Comparison of ENCODE assay signal across 13 mouse cellular contexts in the genomic region with DNA sequence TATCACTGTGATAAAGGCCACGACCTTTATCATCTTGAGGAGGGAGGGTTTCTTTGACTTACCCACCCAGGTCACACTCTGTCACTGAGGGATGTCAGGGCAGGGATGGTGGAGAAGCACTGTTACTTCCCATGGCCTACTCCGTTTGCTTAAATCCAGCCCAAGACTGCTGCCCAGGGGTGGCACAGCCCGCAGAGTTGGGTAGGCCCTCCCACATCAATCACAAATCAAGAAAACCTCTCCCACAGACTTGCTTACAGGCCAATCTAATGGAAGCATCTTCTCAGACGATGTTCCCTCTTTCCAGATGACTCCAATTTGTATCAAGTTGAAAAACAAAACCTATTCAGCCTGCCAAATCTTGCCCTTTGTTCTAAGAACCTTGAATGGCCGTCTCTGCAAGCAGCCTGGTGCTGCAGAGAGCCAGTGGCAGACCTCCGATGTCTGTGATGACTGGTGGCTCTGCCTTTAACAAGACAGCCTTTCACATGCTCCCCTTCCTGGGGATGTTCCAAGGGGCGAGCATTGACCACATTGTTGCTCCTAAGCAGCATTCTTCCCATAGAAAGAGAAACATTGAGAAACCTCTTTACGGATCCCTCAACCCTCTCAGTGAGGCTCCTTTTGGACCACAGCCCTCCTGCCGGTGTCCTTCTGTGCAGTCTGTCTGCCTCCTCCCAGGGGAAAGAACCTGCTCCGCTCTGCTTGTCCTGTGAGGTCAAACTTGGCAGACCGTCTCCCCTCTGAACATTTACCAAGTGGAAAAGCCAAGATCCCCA. TPM values are rescaled to one million over a fixed set of nuclear protein-coding genes. Genes with fewer than 3 reads are reported as not detected.
DNase-seq lines count a peak whose midpoint lies in the region; ATAC-seq lines count a peak whose summit lies in the region.
"Had no signal": no experiment of that assay in that cellular context is flagged by ENCODE, and none has a peak within 500 bp of the region (broad histone marks: within the 10 kb centered on the region; RNA-seq: fewer than 3 reads in every experiment).

No protein-coding gene starts in this region.

- no peaks in the 10 kb centered on the region for H3K27me3 ChIP-seq in hindbrain, embryonic 15.5 days
- H3K27me3 ChIP-seq in liver, embryonic 11.5 days (replicated peaks; ENCODE audit: control insufficient read depth, insufficient read depth, low read length): no peaks in the 10 kb centered on the region
- H3K27me3 ChIP-seq: liver, embryonic 13.5 days; stomach, embryonic 15.5 days had no signal

- no peaks in the 10 kb centered on the region for H3K4me1 ChIP-seq in hindbrain, embryonic 15.5 days (replicated peaks)
- H3K4me1 ChIP-seq in liver, embryonic 11.5 days (replicated peaks; ENCODE audit: control insufficient read depth, insufficient read depth, low read length): no peaks in the 10 kb centered on the region
- H3K4me1 ChIP-seq: liver, embryonic 13.5 days; stomach, embryonic 15.5 days had no signal

- no peak overlapping the region for H3K9ac ChIP-seq in hindbrain, embryonic 15.5 days
- H3K9ac ChIP-seq in liver, embryonic 11.5 days (ENCODE audit: low read depth, low read length): no peak overlapping the region
- H3K9ac ChIP-seq: liver, embryonic 13.5 days; stomach, embryonic 15.5 days had no signal

- H3K9me3 ChIP-seq in hindbrain, embryonic 15.5 days: no peaks in the 10 kb centered on the region
- H3K9me3 ChIP-seq in liver, embryonic 11.5 days (ENCODE audit: control insufficient read depth, low read length): no peaks in the 10 kb centered on the region
- H3K9me3 ChIP-seq: liver, embryonic 13.5 days; stomach, embryonic 15.5 days had no signal

- H3K27ac ChIP-seq in hindbrain, embryonic 15.5 days (replicated peaks): no peak overlapping the region
- no peak overlapping the region for H3K27ac ChIP-seq in liver, embryonic 11.5 days (ENCODE audit: low read depth, low read length)
- H3K27ac ChIP-seq: layer of hippocampus, adult 2 months; liver, embryonic 13.5 days; stomach, embryonic 15.5 days had no signal

- ATAC-seq in hindbrain, embryonic 15.5 days (ENCODE audit: low FRiP score, low read depth): peak; percentile 81
- ATAC-seq in liver, embryonic 11.5 days (replicated peaks; ENCODE audit: low FRiP score): no peak
- ATAC-seq: CD4-positive, CD25-positive, alpha-beta regulatory T cell, adult 4 months had no signal

- 26% methylated on average over 11 of the region's 11 CpGs for WGBS in hindbrain, embryonic 15.5 days
- WGBS in liver, embryonic 11.5 days: 70% methylated on average over 11 of the region's 11 CpGs

- H3K4me2 ChIP-seq in hindbrain, embryonic 15.5 days: no peak overlapping the region
- H3K4me2 ChIP-seq in liver, embryonic 11.5 days: no peak overlapping the region
- H3K4me2 ChIP-seq: liver, embryonic 13.5 days; stomach, embryonic 15.5 days had no signal

- H3K4me3 ChIP-seq in hindbrain, embryonic 15.5 days: no peak overlapping the region
- no peak overlapping the region for H3K4me3 ChIP-seq in liver, embryonic 11.5 days (ENCODE audit: low read depth, low read length)
- H3K4me3 ChIP-seq: layer of hippocampus, adult 2 months; liver, embryonic 13.5 days; stomach, embryonic 15.5 days had no signal

- peak; percentile 60 for DNase-seq in gastrocnemius, adult 18-20 months (ENCODE audit: low spot score)
- no peak for DNase-seq in gastrocnemius, postnatal 10 days
- peak; percentile 74 for DNase-seq in Muller cell, postnatal 12 days (ENCODE audit: inconsistent ontology term)
- DNase-seq in cerebellum, postnatal 10 days: peak; percentile 71 to 73
- DNase-seq in liver, embryonic 11.5 days (ENCODE audit: low spot score): no peak
- no peak for DNase-seq in ovary, adult 18-20 months (ENCODE audit: low spot score)
- no peak for DNase-seq in urinary bladder, postnatal 25 days (ENCODE audit: low spot score)
- DNase-seq: liver, embryonic 13.5 days had no signal

- no peaks in the 10 kb centered on the region for H3K36me3 ChIP-seq in hindbrain, embryonic 15.5 days
- no peaks in the 10 kb centered on the region for H3K36me3 ChIP-seq in liver, embryonic 11.5 days (ENCODE audit: control insufficient read depth, insufficient read depth, low read length)
- H3K36me3 ChIP-seq: liver, embryonic 13.5 days; stomach, embryonic 15.5 days had no signal

RNA-seq across cellular contexts. Expression of gene Slc10a6, which starts 25.9 kb away (rescaled TPM):
- 1 to 10 TPM; 1.1 to 3.7 TPM for total RNA-seq in gastrocnemius, adult 18-20 months (2021)
- 1 to 10 TPM in 1 of 2 experiments, under 1 TPM in 1; 0.25 to 1.4 TPM for total RNA-seq in gastrocnemius, postnatal 10 days (2021)
- polyA plus RNA-seq in hindbrain, embryonic 15.5 days (2015; fragmentation: Nextera tagmentation; extraction: Ambion mirVana): 0.36 and 0.41 TPM in 2 replicates
- 0.15 TPM in 1 of 2 replicates, not detected in the other for polyA plus RNA-seq in liver, embryonic 11.5 days (2014; fragmentation: Nextera tagmentation; extraction: Ambion mirVana)
- total RNA-seq: megakaryocyte-erythroid progenitor cell, adult 5-6 weeks had no signal
- polyA plus RNA-seq: CD4-positive, CD25-positive, alpha-beta regulatory T cell, adult 4 months; liver, embryonic 13.5 days had no signal

RNA-seq across cellular contexts. Expression of gene 1700016H13Rik, which starts 52.5 kb away (rescaled TPM):
- total RNA-seq in gastrocnemius, adult 18-20 months (2021): 1 to 10 TPM in 1 of 2 experiments, under 1 TPM in 1; 0.57 to 1.3 TPM
- total RNA-seq in gastrocnemius, postnatal 10 days (2021): under 1 TPM in 1 of 2 experiments, not detected in 1; 0.29 TPM
- polyA plus RNA-seq in hindbrain, embryonic 15.5 days (2015; fragmentation: Nextera tagmentation; extraction: Ambion mirVana): 0.13 and 0.21 TPM in 2 replicates
- 0.15 TPM in 1 of 2 replicates, not detected in the other for polyA plus RNA-seq in liver, embryonic 11.5 days (2014; fragmentation: Nextera tagmentation; extraction: Ambion mirVana)
- total RNA-seq: layer of hippocampus, adult 2 months; megakaryocyte-erythroid progenitor cell, adult 5-6 weeks had no signal
- polyA plus RNA-seq: CD4-positive, CD25-positive, alpha-beta regulatory T cell, adult 4 months had no signal

Comparison
In these comparisons a context has a peak if more than half of its experiments do, and no peak if none do; other contexts are left out.
1. DNase-seq: peak in gastrocnemius, adult 18-20 months (single experiment), Muller cell, postnatal 12 days (single experiment) and cerebellum, postnatal 10 days (2 of 2); none in gastrocnemius, postnatal 10 days (single experiment), liver, embryonic 11.5 days (single experiment), ovary, adult 18-20 months (single experiment) and urinary bladder, postnatal 25 days (single experiment).